Mouse (Mus musculus) liver, postnatal 0 days (tissue): ENCODE measurements around the gene Tmem163. TPM values are rescaled to one million over a fixed set of nuclear protein-coding genes. Genes with fewer than 3 reads are reported as not detected.

Source experiments
- ATAC-seq: fragments of 200-750 bp; cut with Nextera tagmentation; 2 replicates; pipeline ENCODE4 v1.8.0; 2017; ENCODE audit warnings: mild to moderate bottlenecking, moderate library complexity
- DNase-seq: peaks from one replicate; pipeline ENCODE4 v3.0.0-alpha.2; 2016
- H3K27ac ChIP-seq: fragments of 300-500 bp; sonication (generic); 2 replicates; pipeline ENCODE4 v1.5.1; 2014; ENCODE audit warnings: antibody characterized with exemption, moderate library complexity, mild to moderate bottlenecking, low read depth
- H3K27me3 ChIP-seq: fragments of 300-500 bp; sonication (generic); 2 replicates; pipeline ENCODE4 v1.6.1; 2014; ENCODE audit warnings: low read length, control low read depth, mixed read lengths; ENCODE audit not compliant: insufficient read depth
- H3K36me3 ChIP-seq: fragments of 300-500 bp; sonication (generic); replicated peaks from 2 replicates; pipeline ENCODE4 v1.6.1; 2014; ENCODE audit warnings: mild to moderate bottlenecking, control low read depth, low read length, moderate library complexity, mixed read lengths; ENCODE audit not compliant: insufficient read depth
- H3K4me1 ChIP-seq: fragments of 300-500 bp; sonication (generic); 2 replicates; pipeline ENCODE4 v1.6.1; 2014; ENCODE audit warnings: antibody characterized with exemption, mild to moderate bottlenecking, control low read depth; ENCODE audit not compliant: insufficient read depth
- H3K4me2 ChIP-seq: fragments of 300-500 bp; sonication (generic); 2 replicates; pipeline ENCODE4 v1.6.1; 2014; ENCODE audit warnings: low read depth, mild to moderate bottlenecking, low read length, moderate library complexity, mixed read lengths
- H3K4me3 ChIP-seq: fragments of 300-500 bp; sonication (generic); 2 replicates; pipeline ENCODE4 v1.5.1; 2014; ENCODE audit warnings: low read depth, low read length
- H3K9ac ChIP-seq: fragments of 300-500 bp; sonication (generic); replicated peaks from 2 replicates; pipeline ENCODE4 v1.6.1; 2014; ENCODE audit warnings: mild to moderate bottlenecking, moderate library complexity
- H3K9me3 ChIP-seq: fragments of 300-500 bp; sonication (generic); 2 replicates; pipeline ENCODE4 v1.6.1; 2016; ENCODE audit warnings: mild to moderate bottlenecking, control low read depth, low read length, mixed read lengths
- CTCF ChIP-seq: sonication (generic); IDR thresholded peaks from 2 replicates; pipeline ENCODE4 v1.5.1; 2016; ENCODE audit warnings: antibody characterized with exemption, low read depth
- EP300 ChIP-seq: IDR thresholded peaks from 2 replicates; pipeline ENCODE4 v1.6.1; 2016; ENCODE audit warnings: antibody characterized with exemption, low read depth, mild to moderate bottlenecking
- WGBS: fragments of 180-500 bp; shearing (Covaris S2); extraction: QIAGEN DNeasy Blood & Tissue Kit; methylation state at CpG from one replicate; pipeline ENCODE4 v1.1.7; 2014; ENCODE audit not compliant: insufficient replicate concordance; 5-methylcytosine and 5-hydroxymethylcytosine counted together
- polyA plus RNA-seq: library from polyadenylated mRNA; unstranded; fragments of >200 nt; fragmentation: Nextera tagmentation; extraction: Ambion mirVana; gene quantifications from 2 replicates; pipeline ENCODE4 v1.2.1, GENCODE M21; 2015

The Tmem163 gene
- polyA plus RNA-seq, 1 experiment from 2014 or later, result 0.65 TPM

DNA sequence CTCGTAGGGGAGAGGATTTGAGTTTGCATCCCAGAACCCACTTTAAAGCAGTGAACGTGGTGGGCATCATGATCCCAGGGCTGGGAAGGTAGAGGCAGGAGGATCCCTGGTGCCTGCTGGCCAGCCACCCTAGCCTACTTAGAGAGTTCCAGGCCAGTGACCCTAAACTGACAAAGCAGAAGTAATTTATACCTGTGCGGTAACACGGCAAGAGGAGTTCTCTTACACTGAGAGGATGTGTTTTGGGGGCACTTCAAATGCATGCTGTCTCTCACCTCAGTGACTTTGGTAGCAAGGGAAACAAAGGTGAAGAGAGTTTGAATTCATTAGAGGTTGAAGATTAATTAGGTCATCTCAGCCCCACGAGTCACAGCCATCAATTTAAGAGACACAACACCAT is 101.4 kb downstream of the Tmem163 start:
- no peaks in the 10 kb centered on the region for H3K4me1 ChIP-seq
- H3K27ac ChIP-seq, result no peak overlapping the region
- TF ChIP-seq EP300 (no peak), CTCF (no peak)
- no peak overlapping the region for H3K4me2 ChIP-seq
- H3K9ac ChIP-seq, result no peak overlapping the region
- ATAC-seq (no peak), DNase-seq (no peak)
- no peaks in the 10 kb centered on the region for H3K27me3 ChIP-seq
- no peaks in the 10 kb centered on the region for H3K9me3 ChIP-seq
- 55% methylated on average over 5 of the region's 5 CpGs for WGBS
- no peaks in the 10 kb centered on the region for H3K36me3 ChIP-seq
- no peak overlapping the region for H3K4me3 ChIP-seq

GRCm38 (mm10) chr1:127577083-127577482 is 102.3 kb downstream of the Tmem163 start:
- no peak overlapping the region for H3K4me2 ChIP-seq
- H3K27me3 ChIP-seq, result no peaks in the 10 kb centered on the region
- DNase-seq (no peak), ATAC-seq (no peak)
- no peaks in the 10 kb centered on the region for H3K9me3 ChIP-seq
- no peak overlapping the region for H3K9ac ChIP-seq
- no peaks in the 10 kb centered on the region for H3K36me3 ChIP-seq
- H3K27ac ChIP-seq, result no peak overlapping the region
- H3K4me1 ChIP-seq, result no peaks in the 10 kb centered on the region
- WGBS, result 85% methylated on average over 7 of the region's 7 CpGs
- TF ChIP-seq CTCF (no peak), EP300 (no peak)
- no peak overlapping the region for H3K4me3 ChIP-seq

- Histone ChIP-seq H3K4me3 (no peak overlapping the region), H3K4me1 (no peaks in the 10 kb centered on the region), H3K36me3 (no peaks in the 10 kb centered on the region), H3K9me3 (no peaks in the 10 kb centered on the region), H3K27me3 (no peaks in the 10 kb centered on the region), H3K9ac (no peak overlapping the region), H3K4me2 (no peak overlapping the region), H3K27ac (no peak overlapping the region)
- 56% methylated on average over 8 of the region's 8 CpGs for WGBS
- ATAC-seq (no peak), DNase-seq (no peak)
- TF ChIP-seq EP300 (no peak), CTCF (no peak)
Observed at GRCm38 (mm10) chr1:127576563-127576962, 102.8 kb downstream of the Tmem163 start.

DNA sequence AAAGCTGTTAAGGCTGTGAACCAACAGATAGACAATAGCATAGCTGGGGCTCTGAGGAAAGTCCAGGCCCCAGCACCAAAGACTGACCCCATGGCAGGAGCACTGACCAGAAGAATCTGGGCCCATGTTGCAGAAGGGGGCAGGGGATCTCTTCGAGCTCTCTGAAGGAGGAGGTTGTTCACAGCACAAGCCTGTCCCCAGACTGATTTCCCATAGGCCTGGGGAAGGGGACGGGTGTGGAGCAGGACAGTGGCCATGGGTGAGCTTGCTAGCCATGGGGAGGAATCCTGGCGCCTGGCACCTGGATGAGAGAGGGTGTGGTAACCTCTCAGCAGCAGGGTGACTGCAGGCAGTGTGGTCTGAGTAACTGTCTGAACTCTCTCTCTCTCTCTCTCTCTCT is 103.2 kb downstream of the Tmem163 start:
- no peak for DNase-seq
- TF ChIP-seq CTCF (no peak), EP300 (no peak)
- Histone ChIP-seq H3K36me3 (no peaks in the 10 kb centered on the region), H3K9ac (no peak overlapping the region), H3K9me3 (no peaks in the 10 kb centered on the region), H3K4me1 (no peaks in the 10 kb centered on the region), H3K4me3 (no peak overlapping the region), H3K27me3 (no peaks in the 10 kb centered on the region), H3K27ac (no peak overlapping the region), H3K4me2 (no peak overlapping the region)
- ATAC-seq, result no peak
- WGBS, result 61% methylated on average over 3 of the region's 3 CpGs

DNA sequence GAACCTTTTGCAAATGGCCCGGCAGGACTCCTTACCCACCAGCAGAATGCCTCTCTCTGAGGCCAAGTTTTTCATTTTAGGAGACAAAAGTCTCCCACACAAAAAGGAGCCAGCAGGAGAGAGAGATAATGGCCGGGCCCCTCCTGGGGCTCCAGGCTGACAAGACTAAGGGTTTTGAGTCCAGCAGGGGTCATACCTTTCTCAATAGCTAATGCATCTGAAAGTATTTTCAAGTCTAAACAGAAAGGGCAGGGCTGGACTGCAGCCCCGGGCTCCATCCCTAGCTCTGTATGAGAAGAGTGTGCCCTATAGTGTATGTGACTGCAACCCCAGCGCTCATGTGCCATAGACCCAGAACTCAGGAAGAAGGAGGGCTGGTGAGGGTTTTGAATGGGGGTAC is 103.7 kb downstream of the Tmem163 start:
- Histone ChIP-seq H3K9me3 (no peaks in the 10 kb centered on the region), H3K27ac (no peak overlapping the region), H3K4me1 (no peaks in the 10 kb centered on the region), H3K27me3 (no peaks in the 10 kb centered on the region), H3K4me2 (no peak overlapping the region), H3K36me3 (no peaks in the 10 kb centered on the region), H3K9ac (no peak overlapping the region), H3K4me3 (no peak overlapping the region)
- TF ChIP-seq EP300, result no peak
- TF ChIP-seq CTCF, result no peak
- 54% methylated on average over 4 of the region's 4 CpGs for WGBS
- ATAC-seq (no peak), DNase-seq (no peak)

DNA sequence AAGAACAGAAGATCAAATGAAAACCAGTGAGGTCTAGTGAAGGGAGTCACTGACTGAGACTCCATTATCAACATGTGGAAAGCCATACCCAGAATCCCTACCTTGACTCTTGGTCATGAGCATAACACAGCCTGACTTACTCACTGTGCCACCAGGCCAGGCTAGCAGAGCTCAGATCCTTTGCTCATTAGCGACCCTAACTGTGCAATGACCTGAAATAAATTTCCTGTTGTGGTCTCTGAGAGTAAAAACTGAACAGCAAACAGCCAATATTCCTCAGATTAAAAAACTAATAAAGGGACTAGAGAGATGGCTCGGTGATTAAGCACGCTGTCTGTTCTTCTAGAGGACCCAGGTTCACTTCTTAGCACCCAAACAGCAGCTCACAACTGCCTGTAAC is 106.2 kb downstream of the Tmem163 start:
- no peak for ATAC-seq
- H3K36me3 ChIP-seq, result no peaks in the 10 kb centered on the region
- WGBS, result 73% methylated on average over 3 of the region's 3 CpGs

DNA sequence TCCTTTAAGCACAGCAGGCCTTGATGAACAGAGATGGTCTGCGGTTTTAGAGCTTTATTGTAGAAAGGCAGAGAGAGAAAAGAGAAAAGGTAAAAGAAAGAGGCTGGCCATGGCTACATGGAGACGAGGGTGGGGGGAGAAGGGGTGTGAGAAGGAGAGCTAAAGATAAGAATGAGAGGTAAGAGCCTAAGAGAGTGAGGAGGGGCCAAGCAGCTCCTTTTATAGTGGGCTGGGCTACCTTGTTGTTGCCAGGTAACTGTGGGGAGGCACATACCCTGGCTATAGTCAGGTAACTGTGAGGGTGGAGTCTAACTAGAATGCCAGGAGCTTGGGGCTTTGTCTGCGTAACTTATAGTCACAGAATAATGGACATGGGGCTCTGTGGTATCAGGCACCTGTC is 110.7 kb downstream of the Tmem163 start:
- Histone ChIP-seq H3K9ac (no peak overlapping the region), H3K4me2 (no peak overlapping the region), H3K4me3 (no peak overlapping the region), H3K36me3 (no peaks in the 10 kb centered on the region), H3K4me1 (no peaks in the 10 kb centered on the region), H3K27me3 (no peaks in the 10 kb centered on the region), H3K27ac (no peak overlapping the region), H3K9me3 (no peaks in the 10 kb centered on the region)
- DNase-seq, result no peak
- ATAC-seq, result no peak
- TF ChIP-seq EP300, result no peak
- TF ChIP-seq CTCF, result no peak
- 77% methylated on average over 3 of the region's 3 CpGs for whole genome bisulfite sequencing

More for the DNA sequence above, 106.2 kb downstream of the Tmem163 start:
- H3K9ac ChIP-seq, result no peak overlapping the region
- H3K4me3 ChIP-seq, result no peak overlapping the region
- no peak for DNase-seq
- H3K27me3 ChIP-seq, result no peaks in the 10 kb centered on the region
- no peak overlapping the region for H3K4me2 ChIP-seq
- H3K9me3 ChIP-seq, result no peaks in the 10 kb centered on the region
- H3K27ac ChIP-seq, result no peak overlapping the region
- no peaks in the 10 kb centered on the region for H3K4me1 ChIP-seq
- TF ChIP-seq CTCF (no peak), EP300 (no peak)
